Mouse (Mus musculus) frontal cortex, postnatal 14 days (tissue): ENCODE measurements around the gene Tmem52.
A peak's percentile ranks its signal among the peaks of the same experiment; 100 is the strongest.
"Not testable (repeated sequence)": the region's sequence is repeated elsewhere in the genome, so short reads cannot be mapped to it uniquely, and the experiment has no call there.

ENCODE experiments used
- DNase-seq, 2 experiments: peaks; one replicate each; pipeline ENCODE4 v3.0.0; 2022; ENCODE audit warnings: low spot score in 2 of 2

Tmem52 gene

GRCm38 (mm10) chr4:155472716-155473290 is 3.9 kb downstream of the Tmem52 start:
- no peak for DNase-seq

GRCm38 (mm10) chr4:155473319-155473718 is 4.4 kb downstream of the Tmem52 start:
- DNase-seq = no peak

GRCm38 (mm10) chr4:155473796-155474195 is 4.9 kb downstream of the Tmem52 start:
- DNase-seq = not testable (repeated sequence)

- DNase-seq = peak; percentile 55 to 69
These were observed 12.6 kb downstream of the Tmem52 start for GRCm38 (mm10) chr4:155481381-155482124.

GRCm38 (mm10) chr4:155482125-155482480 is 13.2 kb downstream of the Tmem52 start:
- no peak for DNase-seq

GRCm38 (mm10) chr4:155482733-155483540 is 14.0 kb downstream of the Tmem52 start:
- DNase-seq = no peak

- DNase-seq = no peak
These were observed 16.6 kb downstream of the Tmem52 start for GRCm38 (mm10) chr4:155485521-155485920.

GRCm38 (mm10) chr4:155487746-155488145 is 18.8 kb downstream of the Tmem52 start:
- no peak for DNase-seq

- no peak for DNase-seq
These were observed 19.5 kb downstream of the Tmem52 start for GRCm38 (mm10) chr4:155488232-155489025.

GRCm38 (mm10) chr4:155489101-155489970 is 20.4 kb downstream of the Tmem52 start:
- DNase-seq = no peak

- DNase-seq = no peak
These were observed 21.5 kb downstream of the Tmem52 start for GRCm38 (mm10) chr4:155490456-155490855.

- peak; percentile 80 to 91 for DNase-seq
These were observed 22.1 kb downstream of the Tmem52 start, which contains the start of gene Gnb1 for GRCm38 (mm10) chr4:155490990-155491504. Gnb1 (plus strand) TSS chr4:155491361.

GRCm38 (mm10) chr4:155491529-155492130 is 22.7 kb downstream of the Tmem52 start:
- DNase-seq = no peak

GRCm38 (mm10) chr4:155492131-155492633 is 23.3 kb downstream of the Tmem52 start:
- peak in 1 of 2 experiments; percentile 38 for DNase-seq

- DNase-seq = no peak
These were observed 26.0 kb downstream of the Tmem52 start for GRCm38 (mm10) chr4:155494891-155495290.

GRCm38 (mm10) chr4:155497963-155498362 is 29.0 kb downstream of the Tmem52 start:
- no peak for DNase-seq

GRCm38 (mm10) chr4:155501126-155501525 is 32.2 kb downstream of the Tmem52 start:
- DNase-seq = no peak

- DNase-seq = no peak
These were observed 36.2 kb downstream of the Tmem52 start for GRCm38 (mm10) chr4:155505067-155505466.

GRCm38 (mm10) chr4:155505671-155506295 is 36.9 kb downstream of the Tmem52 start:
- no peak for DNase-seq
